Mouse (Mus musculus): Measurements from ENCODE around the gene Bcl11a.

DNA sequence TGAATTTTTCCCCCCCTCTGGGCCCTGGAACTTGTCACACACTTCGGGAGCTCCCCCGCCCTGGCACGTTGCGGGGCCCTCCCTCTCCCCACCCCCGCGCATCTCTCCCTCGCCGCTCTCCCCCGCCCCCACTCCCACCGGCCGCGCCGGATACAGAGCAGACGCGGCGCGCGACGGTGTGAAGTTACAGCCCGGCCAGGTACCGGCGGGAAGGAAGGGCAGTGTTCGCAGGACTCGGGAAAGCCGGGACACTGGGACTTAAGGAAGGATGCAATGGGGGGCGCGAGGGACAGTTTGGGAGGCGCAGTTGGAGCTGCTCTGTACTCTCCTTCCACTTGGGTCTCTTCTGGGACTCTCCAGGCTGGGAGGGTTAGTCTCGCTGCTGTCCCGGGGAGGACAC lies 2.7 kb downstream of the Bcl11a start:
- TF ChIP-seq POLR2A (IDR thresholded peaks at IDR 0.05; ENCODE audit: low read depth, low read length) (peak; percentile 18; the same call in 1 of the 2 replicates), CTCF (IDR thresholded peaks at IDR 0.05; ENCODE audit: extremely low read depth, insufficient read depth, insufficient read length, insufficient replicate concordance) (no peak)

Measured in spleen, adult 2 months (tissue).